Mouse (Mus musculus): Measurements from ENCODE around the gene Dao.

GRCm38 (mm10) chr5:114057129-114057731 is 53.7 kb downstream of the Dao start:
- TF ChIP-seq CTCF (IDR thresholded peaks at IDR 0.05; ENCODE audit: control insufficient read depth, insufficient read depth, insufficient replicate concordance, low read depth, low read length) (no peak), POLR2A (IDR thresholded peaks at IDR 0.05; ENCODE audit: control insufficient read depth, low read depth, low read length) (no peak)

All from testis, adult 2 months (tissue).